Mouse (Mus musculus): ENCODE measurements at regions not wholly inside any gene's neighbourhood (a gene's known extent, or its start where the extent isn't known, plus 50 kb on each side); places are given as distances from the start of the nearest gene placed in this dataset.

DNA sequence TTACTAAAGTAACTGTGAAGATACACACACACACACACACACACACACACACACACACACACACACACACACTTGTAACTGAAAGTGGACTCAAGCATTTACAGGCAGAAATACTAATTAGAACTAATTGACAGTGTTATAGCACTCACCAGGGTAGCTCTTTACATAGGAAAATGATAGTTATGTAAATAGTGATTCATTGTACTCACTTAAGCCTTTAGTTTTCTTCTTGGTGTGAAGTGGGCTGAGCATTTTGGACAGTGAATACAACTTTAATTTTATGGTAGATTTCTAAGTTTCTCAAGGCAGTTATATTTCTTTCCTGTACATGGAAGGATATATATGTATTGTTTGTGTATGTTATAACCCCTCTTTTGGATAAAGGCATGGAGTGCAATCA, 704.5 kb upstream of the Nr2f1 start:
- peak; percentile 92 for ATAC-seq (ENCODE audit: low TSS enrichment)

DNA sequence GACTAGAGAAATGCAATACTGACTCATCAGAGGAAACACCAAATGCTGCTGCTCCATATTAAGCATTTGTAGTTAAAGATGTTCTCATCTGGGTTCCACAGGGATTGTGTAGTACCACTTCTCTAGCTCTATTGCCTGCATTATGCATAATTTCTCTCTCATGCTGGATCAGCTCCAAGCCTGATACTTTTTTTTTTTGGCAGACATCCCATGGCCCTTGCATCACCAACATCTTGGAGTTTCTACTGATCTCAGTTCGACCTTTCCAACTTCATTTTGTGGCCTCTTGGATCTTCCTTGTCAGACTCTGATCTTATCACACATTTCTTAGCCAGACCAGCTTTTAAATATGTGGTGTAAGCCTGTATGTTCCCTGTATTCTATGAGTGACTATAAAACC, 701.1 kb upstream of the Nr2f1 start:
- peak; percentile 87 for ATAC-seq (ENCODE audit: low TSS enrichment)

DNA sequence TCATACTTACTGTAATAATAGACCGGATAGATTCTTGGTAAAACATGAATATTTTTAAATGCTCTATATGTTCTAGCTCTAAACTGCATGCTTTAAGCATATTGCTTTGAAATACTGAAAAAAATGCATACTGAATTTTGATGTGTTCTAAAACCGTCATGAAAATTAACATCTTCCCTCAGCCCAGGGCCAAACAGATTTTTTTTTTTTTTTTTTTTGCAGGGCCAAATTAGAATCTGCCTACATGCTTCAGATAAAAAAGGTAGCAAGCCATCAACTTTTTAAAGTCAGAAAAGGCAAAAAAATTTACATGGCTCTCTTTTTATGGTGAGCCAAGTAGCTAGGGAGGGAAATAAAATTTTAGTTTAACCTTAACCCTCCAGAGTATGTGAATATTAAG, 692.7 kb upstream of the Nr2f1 start:
- ATAC-seq (ENCODE audit: low TSS enrichment): peak; percentile 97

DNA sequence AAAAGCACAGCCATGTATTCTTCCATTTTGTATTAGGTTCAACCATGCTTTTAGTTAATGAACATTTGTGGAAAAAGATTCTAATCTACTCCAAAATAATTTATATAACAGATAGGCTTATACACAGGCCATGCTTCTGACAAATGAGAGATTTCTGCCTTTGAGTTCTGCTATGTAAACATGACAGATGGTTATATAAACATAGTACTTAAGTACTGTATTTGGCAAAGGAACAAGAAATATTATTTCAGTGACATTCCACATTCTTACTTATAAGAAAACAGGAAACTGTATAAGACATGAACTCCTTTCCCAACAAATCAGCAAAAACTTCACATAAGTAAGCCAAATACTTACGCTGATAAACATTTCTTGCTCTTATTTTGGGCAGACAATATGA, 683.5 kb upstream of the Nr2f1 start:
- no peak for ATAC-seq (ENCODE audit: low TSS enrichment)

DNA sequence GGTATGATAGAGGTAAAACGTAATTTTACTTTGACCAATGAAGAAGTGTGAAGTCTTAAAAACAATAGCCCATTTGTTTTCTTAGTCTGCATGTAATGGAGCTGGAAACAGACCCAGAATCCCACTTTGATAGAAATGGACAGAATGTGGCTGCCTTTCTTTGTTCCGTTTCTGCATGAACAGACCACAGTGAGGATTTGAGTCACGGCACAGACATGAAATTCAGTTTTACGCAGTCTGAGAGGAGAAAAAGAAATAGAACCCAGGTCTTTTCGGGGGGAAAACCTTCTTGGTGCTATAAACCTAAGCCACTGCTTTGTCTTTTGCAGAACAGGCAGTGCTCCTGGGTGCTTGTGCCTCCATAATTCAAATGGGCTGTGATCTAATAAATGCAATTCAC, 673.0 kb upstream of the Nr2f1 start:
- no peak for ATAC-seq (ENCODE audit: low TSS enrichment)

DNA sequence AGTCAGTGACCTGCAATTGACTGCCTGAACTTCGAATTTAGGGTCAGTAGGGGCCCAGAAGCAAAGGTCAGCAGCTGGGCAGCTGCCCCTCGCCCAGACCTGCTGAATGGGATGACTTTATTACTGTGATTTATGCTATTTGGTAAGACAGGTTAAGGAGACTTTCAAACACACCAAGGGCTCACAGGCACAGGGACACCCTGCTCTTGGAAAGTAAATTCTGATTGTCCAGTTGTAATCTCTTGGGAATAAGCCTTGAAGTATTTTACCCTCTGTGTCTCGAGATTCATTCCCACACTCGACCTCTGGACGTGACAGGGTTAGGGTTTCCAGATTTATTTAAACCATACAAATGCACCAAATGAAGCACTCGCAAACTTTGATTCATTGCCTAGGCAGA, 672.4 kb upstream of the Nr2f1 start:
- ATAC-seq (ENCODE audit: low TSS enrichment): no peak

DNA sequence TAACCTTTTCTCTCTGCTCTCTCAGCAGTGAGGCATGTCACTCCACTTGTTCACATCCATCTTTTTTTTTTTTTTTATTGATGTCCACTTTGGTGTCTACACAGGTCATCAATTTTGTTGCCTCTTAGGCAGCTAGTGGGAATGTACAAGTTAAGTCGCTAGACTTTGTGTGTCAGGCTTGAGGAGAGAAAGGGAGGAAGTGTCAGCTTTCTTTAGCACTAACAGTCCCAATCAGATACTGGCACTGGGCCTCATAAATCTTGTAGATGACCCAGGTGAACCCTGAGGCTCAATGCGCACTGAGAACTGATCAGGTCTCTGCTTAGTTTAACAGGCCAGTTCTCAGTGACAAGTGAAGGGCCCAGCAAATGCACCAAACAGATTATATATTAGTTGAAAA, 671.7 kb upstream of the Nr2f1 start:
- ATAC-seq (ENCODE audit: low TSS enrichment): no peak

DNA sequence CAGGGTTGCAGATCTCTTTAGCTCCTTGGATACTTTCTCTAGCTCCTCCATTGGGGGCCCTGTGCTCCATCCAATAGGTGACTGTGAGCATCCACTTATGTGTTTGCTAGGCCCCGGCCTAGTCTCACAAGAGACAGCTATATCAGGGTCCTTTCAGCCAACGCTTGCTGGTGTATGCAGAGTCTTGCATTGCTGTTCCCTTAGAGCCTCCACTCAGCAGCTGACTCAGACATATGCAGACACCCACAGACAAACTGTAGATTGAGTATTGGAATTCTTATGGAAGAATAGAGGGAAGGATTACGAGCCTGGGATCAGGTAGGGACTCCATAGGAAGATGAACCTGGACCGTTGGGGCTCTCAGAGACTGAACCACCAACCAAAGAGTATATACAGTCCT, 624.8 kb upstream of the Nr2f1 start:
- ATAC-seq (ENCODE audit: low TSS enrichment): peak; percentile 83

DNA sequence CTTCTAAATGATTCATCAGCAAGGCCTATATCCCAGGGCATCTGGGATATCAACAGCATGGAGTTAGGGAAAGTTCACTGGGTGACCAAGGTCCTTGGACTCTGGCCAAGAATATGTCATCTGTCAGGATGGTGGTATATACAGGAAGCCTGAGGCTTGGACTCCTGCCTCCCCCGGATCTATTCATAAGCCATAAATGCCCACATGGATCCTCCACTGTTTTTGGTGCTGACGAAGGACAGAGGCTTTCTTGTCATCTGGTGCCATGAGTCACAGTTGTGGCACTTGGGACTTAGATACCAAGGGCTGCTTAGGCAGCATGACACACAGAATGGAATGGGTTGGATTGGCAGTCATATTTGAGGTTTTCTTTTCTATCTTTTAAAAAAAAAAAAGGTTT, 610.1 kb upstream of the Nr2f1 start:
- peak; percentile 93 for ATAC-seq (ENCODE audit: low TSS enrichment)

DNA sequence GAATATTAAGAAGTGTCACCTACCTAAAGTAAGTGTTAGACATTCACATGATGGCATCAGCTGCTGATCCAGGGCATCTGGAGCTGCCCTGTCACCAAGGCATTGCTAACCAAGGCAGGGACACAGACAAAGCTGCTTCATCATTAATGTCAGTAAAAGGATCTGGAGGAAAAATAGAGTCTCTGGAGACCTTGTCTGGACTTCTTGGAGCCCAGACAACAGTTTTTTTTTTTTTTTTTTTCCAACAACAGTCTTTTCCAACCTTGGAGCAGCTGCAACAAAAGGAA, 603.2 kb upstream of the Nr2f1 start:
- ATAC-seq (ENCODE audit: low TSS enrichment): no peak

DNA sequence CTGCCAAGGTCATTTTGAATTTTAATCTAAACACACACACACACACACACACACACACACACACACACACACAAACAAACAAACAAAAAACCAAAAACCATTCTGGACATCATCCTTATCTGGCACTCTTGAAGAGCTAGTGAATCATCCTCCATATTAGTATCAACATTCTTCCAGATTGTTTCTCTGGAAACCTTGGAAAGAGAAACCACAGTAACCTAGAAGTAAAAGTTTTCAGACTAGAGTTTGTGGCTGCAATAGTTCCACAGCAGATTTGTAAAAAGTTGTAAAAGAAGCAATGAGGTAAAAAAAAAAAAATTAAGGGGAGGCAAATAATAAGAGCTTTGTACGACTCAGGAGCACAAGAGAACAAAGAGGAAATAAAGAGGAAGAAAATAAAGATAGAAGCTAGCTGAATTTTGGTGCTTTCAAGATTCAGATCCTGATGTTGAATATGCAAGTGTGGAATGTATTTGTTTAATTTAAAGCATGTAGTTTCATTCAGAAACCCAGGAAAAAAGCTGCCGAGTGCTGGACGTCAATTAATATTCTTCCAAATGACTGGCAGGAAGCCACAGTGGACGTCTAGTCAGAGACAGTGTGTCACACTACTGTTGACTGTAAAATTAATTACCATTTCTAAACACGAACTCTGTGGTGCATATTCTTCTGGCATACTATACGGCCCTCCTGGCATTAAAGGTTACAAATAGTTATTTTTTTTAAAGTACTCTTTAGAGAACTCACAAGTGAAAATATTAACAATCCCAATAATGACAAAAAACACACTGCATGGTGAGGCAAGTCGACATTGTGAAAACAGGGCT, 602.7 kb upstream of the Nr2f1 start:
- no peak for ATAC-seq (ENCODE audit: low TSS enrichment)

DNA sequence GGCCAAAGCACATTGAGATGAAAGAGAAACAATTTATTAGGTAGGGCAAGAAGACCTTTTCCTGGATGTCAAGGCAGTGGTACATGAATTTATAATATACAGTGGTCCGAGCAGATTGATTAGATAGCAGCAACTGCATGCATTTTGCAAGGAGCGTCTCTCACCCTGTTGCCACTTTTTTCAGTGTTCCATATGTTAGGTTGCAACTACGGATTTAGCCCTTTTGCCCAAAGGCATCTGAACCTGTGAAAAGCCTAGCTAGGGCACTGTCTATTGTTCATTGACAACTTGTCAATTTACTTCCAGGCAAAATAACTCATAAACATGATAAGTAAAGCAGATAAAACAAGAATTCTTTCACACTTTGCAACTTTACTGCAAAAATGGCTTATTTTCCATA, 600.1 kb upstream of the Nr2f1 start:
- no peak for ATAC-seq (ENCODE audit: low TSS enrichment)

DNA sequence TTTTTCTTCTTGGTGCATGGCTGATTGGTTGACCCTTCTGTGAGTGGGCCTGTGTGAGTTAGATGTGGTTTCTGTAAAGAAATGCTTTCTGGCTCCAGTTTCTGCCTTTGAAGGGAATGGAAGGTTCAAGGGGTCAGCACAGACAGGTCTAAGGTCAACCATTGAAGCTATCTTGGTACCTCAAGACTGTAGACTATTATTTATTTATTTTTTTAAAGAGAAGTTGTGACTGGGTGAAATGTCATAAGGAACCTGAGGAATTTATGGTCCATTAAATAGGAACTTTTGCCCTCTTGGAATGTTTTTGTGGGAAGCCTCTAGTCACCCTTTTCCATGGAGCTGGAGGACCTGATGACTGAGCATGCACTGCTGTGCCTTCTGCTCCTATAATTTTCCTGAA, 595.7 kb upstream of the Nr2f1 start:
- ATAC-seq (ENCODE audit: low TSS enrichment): no peak

DNA sequence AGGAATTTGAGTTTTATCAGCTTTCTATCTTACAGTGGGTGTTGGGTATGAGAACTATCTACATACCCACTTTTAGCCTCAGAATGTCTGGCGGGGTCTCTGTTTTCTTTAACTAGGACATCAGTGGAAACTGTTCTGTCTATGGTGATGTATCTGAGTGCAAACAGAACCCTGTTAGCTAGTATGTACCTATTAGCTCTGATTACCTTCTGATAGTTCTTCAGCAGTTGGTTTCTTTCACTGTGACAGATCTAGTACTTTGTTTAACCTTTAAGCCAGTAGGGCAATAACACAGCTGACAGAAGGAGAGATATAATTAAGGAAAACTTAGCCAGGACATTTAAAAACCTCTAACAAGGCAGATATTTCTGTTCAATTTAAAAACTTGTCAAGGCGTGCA, 584.7 kb upstream of the Nr2f1 start:
- no peak for ATAC-seq (ENCODE audit: low TSS enrichment)

DNA sequence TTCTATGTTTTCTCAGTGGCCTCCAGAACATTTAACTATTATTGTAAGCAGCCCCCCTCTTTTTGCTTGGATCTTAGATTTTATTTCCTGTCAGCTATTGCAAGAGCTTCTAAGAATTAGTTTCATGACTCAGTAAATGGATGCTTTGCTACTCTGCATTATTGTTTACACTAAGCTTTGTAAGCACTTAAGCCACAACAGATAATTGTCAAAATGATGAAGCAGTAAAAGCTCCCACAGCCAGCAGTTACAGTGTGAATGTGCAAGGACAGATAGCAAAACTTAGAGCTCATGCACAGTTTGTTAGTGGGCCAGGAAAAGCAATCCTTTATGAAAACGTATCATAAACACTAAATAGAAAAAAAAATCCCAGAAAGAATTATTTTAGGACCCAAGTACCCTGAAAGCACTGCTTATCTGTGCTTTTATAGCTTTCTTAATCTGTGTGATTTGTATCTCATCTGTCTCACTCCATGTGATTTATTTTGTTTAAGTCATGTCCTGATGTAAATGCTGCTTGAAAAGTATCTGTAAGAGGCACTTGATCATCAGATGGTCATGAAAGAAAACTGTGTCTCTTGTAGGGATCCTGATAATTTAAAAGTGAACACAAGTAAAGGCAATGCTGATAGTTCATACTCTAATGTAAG, 584.2 kb upstream of the Nr2f1 start:
- no peak for ATAC-seq (ENCODE audit: low TSS enrichment)

Data from frontal cortex, adult (tissue).